Mouse (Mus musculus): ENCODE data around the gene Capza1.
"Not testable (repeated sequence)": the region's sequence is repeated elsewhere in the genome, so short reads cannot be mapped to it uniquely, and the experiment has no call there.

DNA sequence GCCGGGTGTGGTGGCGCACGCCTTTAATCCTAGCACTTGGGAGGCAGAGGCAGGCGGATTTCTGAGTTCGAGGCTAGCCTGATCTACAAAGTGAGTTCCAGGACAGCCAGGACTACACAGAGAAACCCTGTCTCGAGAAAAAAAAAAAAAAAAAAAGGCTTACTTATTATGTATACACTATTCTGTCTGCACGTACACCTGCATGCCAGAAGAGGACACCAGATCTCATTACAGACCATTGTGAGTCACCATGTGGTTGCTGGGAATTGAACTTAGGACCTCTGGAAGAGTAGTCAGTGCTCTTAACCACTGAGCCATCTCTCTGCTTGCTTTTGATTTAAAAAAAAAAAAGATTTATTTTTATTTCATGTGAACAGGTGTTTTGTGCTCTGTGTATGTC lies 51.1 kb downstream of the Capza1 start:
- not testable (repeated sequence) for TF ChIP-seq GATA1 (IDR thresholded peaks at IDR 0.05; ENCODE audit: borderline replicate concordance, low read length); FLI1 (IDR thresholded peaks at IDR 0.05; ENCODE audit: low read length)
